Mouse (Mus musculus) midbrain, embryonic 11.5 days (tissue): ENCODE measurements around the gene Ccdc33. TPM values are rescaled to one million over a fixed set of nuclear protein-coding genes. Genes with fewer than 3 reads are reported as not detected.

ENCODE experiments used
- ATAC-seq: fragments of 200-750 bp; cut with Nextera tagmentation; 2 replicates; pipeline ENCODE4 v1.8.0; 2017; ENCODE audit warnings: moderate TSS enrichment, moderate library complexity; ENCODE audit not compliant: low FRiP score
- DNase-seq: peaks from one replicate; pipeline ENCODE4 v3.0.0; 2015; ENCODE audit warnings: low spot score; ENCODE audit errors: missing footprints
- H3K27ac ChIP-seq: fragments of 300-500 bp; sonication (generic); 2 replicates; pipeline ENCODE4 v1.5.1; 2014; ENCODE audit warnings: low read depth, low read length
- H3K27me3 ChIP-seq: fragments of 300-500 bp; sonication (generic); 2 replicates; pipeline ENCODE4 v1.6.1; 2014; ENCODE audit warnings: mild to moderate bottlenecking, low read length, moderate library complexity, mixed read lengths; ENCODE audit not compliant: control insufficient read depth, insufficient read depth
- H3K36me3 ChIP-seq: fragments of 300-500 bp; sonication (generic); 2 replicates; pipeline ENCODE4 v1.6.1; 2014; ENCODE audit warnings: mild to moderate bottlenecking, low read length, moderate library complexity, mixed read lengths; ENCODE audit not compliant: control insufficient read depth, insufficient read depth
- H3K4me1 ChIP-seq: fragments of 300-500 bp; sonication (generic); 2 replicates; pipeline ENCODE4 v1.6.1; 2014; ENCODE audit warnings: low read length; ENCODE audit not compliant: control insufficient read depth, insufficient read depth
- H3K4me2 ChIP-seq: fragments of 300-500 bp; sonication (generic); 2 replicates; pipeline ENCODE4 v1.6.1; 2014; ENCODE audit warnings: mild to moderate bottlenecking, moderate library complexity
- H3K4me3 ChIP-seq: fragments of 300-500 bp; sonication (generic); 2 replicates; pipeline ENCODE4 v1.5.1; 2014; ENCODE audit warnings: low read depth, low read length
- H3K9ac ChIP-seq: fragments of 300-500 bp; sonication (generic); 2 replicates; pipeline ENCODE4 v1.6.1; 2014; ENCODE audit warnings: low read length
- H3K9me3 ChIP-seq: fragments of 300-500 bp; sonication (generic); 2 replicates; pipeline ENCODE4 v1.6.1; 2016; ENCODE audit warnings: low read length; ENCODE audit not compliant: control insufficient read depth
- WGBS: fragments of 180-500 bp; shearing (Covaris S2); extraction: QIAGEN DNeasy Blood & Tissue Kit; methylation state at CpG from one replicate; pipeline ENCODE4 v1.1.7; 2014; 5-methylcytosine and 5-hydroxymethylcytosine counted together
- polyA plus RNA-seq: library from polyadenylated mRNA; unstranded; fragments of >200 nt; fragmentation: Nextera tagmentation; extraction: Ambion mirVana; gene quantifications from 2 replicates; pipeline ENCODE4 v1.2.1, GENCODE M21; 2014

Ccdc33 gene
- polyA plus RNA-seq, 1 experiment from 2014 or later, result 0.90 TPM

DNA sequence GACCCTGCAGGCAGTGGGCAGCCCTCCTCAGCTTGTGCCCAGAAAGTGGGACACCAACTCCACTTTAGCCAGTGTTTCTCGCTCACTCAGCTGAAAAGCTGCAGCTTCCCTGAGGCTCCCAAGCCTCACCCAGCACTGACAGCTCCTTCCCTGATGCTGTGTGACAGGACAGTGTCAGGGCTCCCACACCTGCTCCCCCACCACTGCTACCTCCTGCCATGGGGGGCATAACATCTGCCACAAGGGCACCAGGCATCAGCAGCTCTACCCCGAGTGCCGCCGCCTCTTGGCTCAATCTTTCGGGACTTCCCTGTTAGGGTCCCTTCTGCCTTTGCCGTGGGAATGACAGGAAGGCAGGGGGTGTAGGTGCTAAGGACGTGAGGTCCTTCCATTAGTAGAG is 132.3 kb downstream of the Ccdc33 start:
- Histone ChIP-seq H3K27me3 (no peaks in the 10 kb centered on the region), H3K36me3 (no peaks in the 10 kb centered on the region), H3K4me3 (no peak overlapping the region), H3K27ac (no peak overlapping the region), H3K4me2 (no peak overlapping the region), H3K4me1 (no peaks in the 10 kb centered on the region), H3K9me3 (no peaks in the 10 kb centered on the region), H3K9ac (no peak overlapping the region)
- ATAC-seq, result no peak
- DNase-seq, result peak; percentile 21
- 80% methylated on average over 7 of the region's 7 CpGs for WGBS

DNA sequence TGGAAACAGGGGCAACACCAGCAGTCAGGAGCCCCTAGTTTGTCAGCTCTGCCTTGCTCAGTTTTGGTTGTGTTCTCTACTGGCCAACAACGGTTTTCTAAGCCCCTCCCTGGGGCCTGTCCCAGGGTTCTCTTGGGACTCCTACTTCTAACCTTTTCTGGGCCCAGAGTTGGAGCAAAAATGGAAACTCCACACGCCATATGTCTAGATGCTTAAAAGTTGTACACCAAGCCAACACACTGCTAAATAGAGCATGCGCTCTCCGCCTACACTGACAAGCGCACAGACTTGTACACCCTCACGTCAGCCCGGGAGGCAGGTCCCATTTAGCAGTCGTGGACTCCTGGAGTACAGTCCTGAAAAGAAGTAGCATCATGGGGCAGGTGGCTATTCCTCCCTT is 133.3 kb downstream of the Ccdc33 start:
- no peak overlapping the region for H3K4me3 ChIP-seq
- WGBS, result 92% methylated on average over 8 of the region's 8 CpGs
- H3K9ac ChIP-seq, result no peak overlapping the region
- H3K27me3 ChIP-seq, result no peaks in the 10 kb centered on the region
- H3K9me3 ChIP-seq, result no peaks in the 10 kb centered on the region
- no peak overlapping the region for H3K4me2 ChIP-seq
- H3K4me1 ChIP-seq, result no peaks in the 10 kb centered on the region
- no peak overlapping the region for H3K27ac ChIP-seq
- H3K36me3 ChIP-seq, result no peaks in the 10 kb centered on the region
- DNase-seq (no peak), ATAC-seq (no peak)

DNA sequence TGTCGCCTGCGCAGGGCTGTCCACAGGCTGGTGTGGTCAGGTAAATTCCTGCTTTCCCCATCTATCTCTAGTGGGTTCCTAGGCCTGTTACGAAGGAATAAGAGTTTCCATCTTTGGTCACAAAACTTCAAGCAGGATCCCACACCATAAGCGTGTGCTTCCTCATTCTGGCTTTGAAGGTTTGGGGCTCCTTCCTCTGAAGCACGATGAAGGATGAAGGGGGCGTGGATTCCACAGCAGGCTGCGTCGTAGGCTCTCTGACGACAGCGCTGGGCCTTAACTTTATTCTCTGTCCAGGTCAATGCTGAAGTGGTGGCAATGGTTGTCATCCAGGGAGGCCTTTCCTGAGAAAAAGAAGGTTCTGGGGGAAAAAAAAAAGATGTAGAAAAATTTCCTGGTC is 138.1 kb downstream of the Ccdc33 start:
- WGBS, result 83% methylated on average over 10 of the region's 10 CpGs
- Histone ChIP-seq H3K4me2 (no peak overlapping the region), H3K9ac (no peak overlapping the region), H3K27me3 (no peaks in the 10 kb centered on the region), H3K4me3 (no peak overlapping the region), H3K4me1 (no peaks in the 10 kb centered on the region), H3K36me3 (no peaks in the 10 kb centered on the region), H3K9me3 (no peaks in the 10 kb centered on the region), H3K27ac (no peak overlapping the region)
- ATAC-seq (no peak), DNase-seq (no peak)

DNA sequence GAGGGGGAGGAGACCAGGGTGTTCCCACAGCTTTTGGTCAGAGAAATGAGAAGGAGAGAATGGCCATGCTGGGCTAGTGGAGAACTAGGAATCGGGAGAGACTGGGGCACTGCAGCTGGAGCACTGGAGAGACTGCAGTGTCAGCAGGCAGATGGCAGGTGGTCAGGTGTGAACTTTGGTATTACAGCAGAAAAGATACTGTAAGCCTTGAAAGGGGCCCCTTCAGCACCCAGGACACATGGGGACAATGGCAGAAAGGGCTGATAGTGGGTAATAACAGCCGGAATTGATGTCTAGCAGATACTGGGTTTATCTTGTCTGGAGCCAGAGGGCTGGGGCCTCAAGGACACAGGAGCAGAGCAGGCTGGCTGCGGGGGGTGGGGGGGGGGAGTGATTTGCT is 139.8 kb downstream of the Ccdc33 start:
- Histone ChIP-seq H3K9me3 (no peaks in the 10 kb centered on the region), H3K27ac (no peak overlapping the region), H3K4me1 (no peaks in the 10 kb centered on the region), H3K4me3 (no peak overlapping the region), H3K36me3 (no peaks in the 10 kb centered on the region), H3K9ac (no peak overlapping the region), H3K4me2 (no peak overlapping the region), H3K27me3 (no peaks in the 10 kb centered on the region)
- DNase-seq (no peak), ATAC-seq (no peak)
- WGBS, result 75% methylated on average over 3 of the region's 3 CpGs

Other genes with a start within 250 kb of the Ccdc33 start
- gene Ubl7, start 207.8 kb downstream of the Ccdc33 start, polyA plus RNA-seq, result 111 and 112 TPM in 2 replicates
- gene Sema7a, start 178.7 kb downstream of the Ccdc33 start, polyA plus RNA-seq, result 0.78 and 1.0 TPM in 2 replicates
- gene Cyp11a1, start 112.4 kb downstream of the Ccdc33 start, polyA plus RNA-seq, result 0.12 TPM in 1 of 2 replicates, not detected in the other
- gene Stra6, start 55.0 kb downstream of the Ccdc33 start, polyA plus RNA-seq, result 7.3 and 9.7 TPM in 2 replicates
- 13.0 and 13.9 TPM in 2 replicates for gene Islr, start 85.5 kb upstream of the Ccdc33 start, polyA plus RNA-seq
- gene Islr2, start 85.5 kb upstream of the Ccdc33 start, polyA plus RNA-seq, result 18.7 and 19.6 TPM in 2 replicates
- gene Pml, start 131.0 kb upstream of the Ccdc33 start, polyA plus RNA-seq, result 8.7 and 10.1 TPM in 2 replicates
- 27.6 and 29.7 TPM in 2 replicates for gene Stoml1, start 134.3 kb upstream of the Ccdc33 start, polyA plus RNA-seq
- gene Loxl1, start 194.4 kb upstream of the Ccdc33 start, polyA plus RNA-seq, result 9.9 TPM in 2 replicates